Mouse (Mus musculus) subcutaneous adipose tissue, adult 2 months (tissue): ENCODE results near the gene Rxylt1. TPM values are rescaled to one million over a fixed set of nuclear protein-coding genes. Genes with fewer than 3 reads are reported as not detected.

Source experiments
- polyA plus RNA-seq: library from polyadenylated mRNA; depleted of rRNA; stranded (reverse); fragments of >200 nt; gene quantifications from 2 replicates; pipeline ENCODE4 v1.2.3, GENCODE M21; 2012; ENCODE audit warnings: low replicate concordance; rRNA removed

Gene Rxylt1
- polyA plus RNA-seq = 7.5 and 10.5 TPM in 2 replicates

DNA sequence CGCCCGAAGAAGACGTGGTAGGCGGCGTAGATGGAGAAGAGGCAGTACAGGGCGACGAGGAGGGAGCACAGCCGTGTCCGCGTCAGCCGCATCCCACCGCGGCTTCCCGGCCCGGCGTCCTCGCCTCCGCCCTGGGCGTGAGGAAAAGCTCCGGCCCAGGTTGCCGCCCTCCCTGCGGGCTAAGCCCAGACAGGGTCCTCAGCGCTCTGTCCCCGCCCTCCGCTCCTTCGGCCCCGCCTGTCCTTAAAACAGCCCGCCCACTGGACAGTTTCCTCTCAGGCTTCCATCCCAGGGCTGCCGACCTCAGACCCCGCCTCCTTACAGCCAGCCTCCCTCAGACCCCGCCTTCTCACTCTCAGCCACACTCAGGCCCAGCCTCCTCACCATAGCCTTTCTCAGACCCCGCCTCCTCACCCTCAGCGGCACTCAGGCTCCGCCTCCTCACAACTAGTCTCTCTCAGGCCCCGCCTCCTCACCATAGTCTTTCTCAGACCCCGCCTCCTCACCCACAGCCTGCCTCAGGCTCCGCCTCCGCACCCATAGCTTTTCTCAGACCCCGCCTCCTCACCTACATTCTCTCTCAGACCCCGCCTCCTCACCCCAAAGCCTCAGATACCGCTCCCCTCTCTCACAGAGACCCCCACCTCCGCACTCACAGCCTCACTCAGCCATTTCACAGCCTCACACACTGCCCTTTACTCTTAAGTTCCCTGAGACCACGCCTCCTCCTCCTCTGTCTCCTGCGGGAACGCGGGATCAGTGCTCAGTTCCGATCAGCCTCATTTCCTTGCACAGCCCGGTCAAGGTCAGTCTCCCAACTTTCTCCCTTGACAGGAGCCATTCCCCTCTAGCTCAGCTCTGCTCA, at the start of gene Rxylt1:
Gene Rxylt1 (minus strand): TSS at position 392 of the 865 bp plus-strand sequence.

DNA sequence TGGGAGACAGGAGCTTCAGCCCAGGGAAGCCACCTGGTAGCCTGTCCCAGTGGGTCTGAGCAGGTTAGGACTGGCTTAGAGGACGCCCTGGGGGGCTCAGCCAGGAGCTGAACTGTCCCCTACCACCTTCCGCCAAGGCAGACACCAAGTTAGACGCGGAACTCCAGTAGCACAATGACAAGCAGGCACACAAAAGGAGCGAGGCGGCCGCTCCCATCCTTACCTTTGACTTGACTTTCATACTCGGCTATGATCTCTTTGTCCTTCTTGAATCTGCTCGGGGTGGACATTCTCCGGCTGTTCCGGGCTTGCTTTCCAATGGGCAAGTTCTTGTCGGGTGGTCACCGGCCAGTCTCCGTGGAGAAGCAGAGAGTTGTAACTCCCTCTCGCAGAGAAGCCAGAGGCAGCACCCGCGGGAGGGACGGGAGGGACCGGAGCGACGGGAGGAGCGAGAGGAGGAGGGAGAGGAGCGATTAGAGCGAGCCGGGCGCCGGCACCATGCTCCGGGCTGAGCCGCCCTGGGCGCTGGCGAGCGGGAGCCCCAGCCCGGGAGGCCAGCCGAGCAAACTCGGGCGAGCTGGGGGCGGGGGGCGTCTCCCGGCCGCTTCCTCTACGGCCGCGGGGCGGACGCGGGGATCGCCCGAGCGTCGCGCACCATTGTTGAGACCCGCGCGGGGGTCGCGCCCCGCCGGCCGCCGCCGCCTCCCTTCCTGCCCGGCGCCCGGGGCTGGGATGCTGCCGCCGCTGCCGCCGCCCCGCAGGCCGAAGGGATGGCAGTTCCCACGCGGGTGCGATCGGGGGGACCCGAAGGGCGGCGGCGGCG, 50.1 kb downstream of the Rxylt1 start, which contains the start of gene Srgap1:
Gene Srgap1 (minus strand): TSS at position 412 of the 823 bp plus-strand sequence.

Other genes starting within 250 kb of the Rxylt1 start
- gene Srgap1, start 50.1 kb downstream of the Rxylt1 start, polyA plus RNA-seq = 9.4 and 15.1 TPM in 2 replicates